Mouse (Mus musculus): Measurements from ENCODE around the gene Dgkz. TPM values are rescaled to one million over a fixed set of nuclear protein-coding genes. Genes with fewer than 3 reads are reported as not detected.

Gene Dgkz
- polyA plus RNA-seq, 1 experiment, result 40.4 TPM

DNA sequence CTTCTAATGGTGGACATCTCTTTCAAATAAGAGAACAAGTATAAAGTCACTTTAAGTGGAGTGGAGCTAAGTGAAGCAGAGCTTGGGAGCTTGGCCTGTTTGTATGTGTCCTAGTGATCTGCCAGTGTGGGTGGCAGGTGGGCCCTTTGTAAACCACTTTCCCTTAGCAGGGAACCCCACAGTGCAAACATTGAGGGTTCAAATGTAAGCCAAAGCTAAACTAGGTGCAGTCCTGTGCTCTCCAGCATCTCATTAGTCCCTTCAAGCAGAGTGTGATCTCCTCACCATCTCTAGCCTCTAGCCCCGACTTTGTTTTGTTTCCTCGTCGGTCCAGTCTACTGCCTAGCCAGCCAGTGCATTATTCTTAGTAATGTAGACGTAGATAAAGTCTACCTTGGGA is 91.0 kb downstream of the Dgkz start:
- Histone ChIP-seq H3K4me3 (ENCODE audit: insufficient read depth, low read length) (no peak overlapping the region), H3K27ac (ENCODE audit: insufficient read depth, low read length) (no peak overlapping the region), H3K4me1 (ENCODE audit: control insufficient read depth, insufficient read depth, low read length) (no peaks in the 10 kb centered on the region)
- TF ChIP-seq CTCF (IDR thresholded peaks at IDR 0.05; ENCODE audit: borderline replicate concordance, insufficient read depth, low read length) (no peak), POLR2A (IDR thresholded peaks at IDR 0.05; ENCODE audit: low read depth, low read length) (no peak)

DNA sequence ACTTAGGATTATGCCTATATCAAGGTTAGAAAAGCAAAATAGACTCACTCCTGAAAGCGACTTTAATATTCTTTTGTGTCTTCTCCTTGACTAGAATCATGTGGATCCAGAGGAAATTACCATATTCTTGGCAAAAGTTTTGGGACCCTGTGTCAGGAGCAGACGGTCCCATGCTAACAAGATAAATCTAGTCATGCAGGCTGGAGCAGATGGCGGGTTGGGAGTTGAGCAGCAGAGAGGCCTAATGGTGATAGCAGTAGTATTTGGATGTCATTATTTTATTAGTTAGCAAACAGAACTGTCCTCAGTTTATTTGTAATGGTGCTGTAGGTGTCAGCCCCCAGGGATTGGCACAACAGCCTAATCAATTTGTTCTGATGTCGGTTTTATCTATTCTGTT is 91.7 kb downstream of the Dgkz start:
- H3K4me3 ChIP-seq (ENCODE audit: insufficient read depth, low read length), result no peak overlapping the region
- TF ChIP-seq POLR2A (IDR thresholded peaks at IDR 0.05; ENCODE audit: low read depth, low read length) (no peak), CTCF (IDR thresholded peaks at IDR 0.05; ENCODE audit: borderline replicate concordance, insufficient read depth, low read length) (no peak)
- H3K27ac ChIP-seq (ENCODE audit: insufficient read depth, low read length), result no peak overlapping the region
- H3K4me1 ChIP-seq (ENCODE audit: control insufficient read depth, insufficient read depth, low read length), result no peaks in the 10 kb centered on the region

Other genes starting within 250 kb of the Dgkz start
- gene Ambra1, start 245.7 kb downstream of the Dgkz start, polyA plus RNA-seq (2011; ENCODE audit: insufficient read length, low read depth, missing spikeins), result 23.8 and 26.2 TPM in 2 replicates
- gene Chrm4, start 48.6 kb downstream of the Dgkz start, polyA plus RNA-seq (2011; ENCODE audit: insufficient read length, low read depth, missing spikeins), result not detected in 2 replicates
- 29.2 and 148 TPM in 2 replicates for gene Mdk, start 43.6 kb downstream of the Dgkz start, polyA plus RNA-seq (2011; ENCODE audit: insufficient read length, low read depth, missing spikeins)
- gene Gm9821, start 30.2 kb downstream of the Dgkz start, polyA plus RNA-seq (2011; ENCODE audit: insufficient read length, low read depth, missing spikeins), result not detected in 2 replicates
- 101 and 119 TPM in 2 replicates for gene Creb3l1, start 48.6 kb upstream of the Dgkz start, polyA plus RNA-seq (2011; ENCODE audit: insufficient read length, low read depth, missing spikeins)
- gene Phf21a, start 117.3 kb upstream of the Dgkz start, polyA plus RNA-seq (2011; ENCODE audit: insufficient read length, low read depth, missing spikeins), result 76.2 and 89.7 TPM in 2 replicates

Data from embryonic fibroblast, embryonic 13.5 days (primary cell).